Mouse (Mus musculus) myocyte (in vitro differentiated cells): Measurements from ENCODE around the gene Ptchd4.

Experiments used
- E2F4 ChIP-seq: IDR thresholded peaks from one replicate; pipeline ENCODE4 v1.6.1; 2011; ENCODE audit warnings: mild to moderate bottlenecking, control low read depth, moderate library complexity; ENCODE audit not compliant: insufficient read depth
- MYOD1 ChIP-seq, 3 experiments: IDR thresholded peaks; one replicate each; pipeline ENCODE4 v1.6.1; 2011; ENCODE audit warnings: control low read depth in 2 of 3, low read depth in 2 of 3, mild to moderate bottlenecking in 2 of 3, moderate library complexity in 1 of 3; ENCODE audit not compliant: insufficient read length in 2 of 3, control insufficient read depth in 1 of 3
- POLR2A ChIP-seq: IDR thresholded peaks from one replicate; pipeline ENCODE4 v1.6.1; 2011; ENCODE audit warnings: low read depth, mild to moderate bottlenecking, control low read depth, moderate library complexity; ENCODE audit not compliant: insufficient read length
- POLR2AphosphoS2 ChIP-seq: IDR thresholded peaks from one replicate; pipeline ENCODE4 v1.6.1; 2011; ENCODE audit warnings: low read depth, control low read depth; ENCODE audit not compliant: insufficient read length
- REST ChIP-seq: IDR thresholded peaks from one replicate; pipeline ENCODE4 v1.6.1; 2011; ENCODE audit warnings: mild to moderate bottlenecking, control low read depth, moderate library complexity; ENCODE audit not compliant: insufficient read depth, insufficient read length
- SRF ChIP-seq: IDR thresholded peaks from one replicate; pipeline ENCODE4 v1.6.1; 2011; ENCODE audit warnings: low read depth; ENCODE audit not compliant: control insufficient read depth, insufficient read length
- TCF12 ChIP-seq: IDR thresholded peaks from one replicate; pipeline ENCODE4 v1.6.1; 2011; ENCODE audit warnings: mild to moderate bottlenecking, control low read depth; ENCODE audit not compliant: poor library complexity, insufficient read depth, severe bottlenecking
- TCF3 ChIP-seq: IDR thresholded peaks from one replicate; pipeline ENCODE4 v1.6.1; 2011; ENCODE audit warnings: low read depth, control low read depth; ENCODE audit not compliant: insufficient read length
- USF1 ChIP-seq: IDR thresholded peaks from one replicate; pipeline ENCODE4 v1.6.1; 2011; ENCODE audit warnings: low read depth, mild to moderate bottlenecking, control low read depth, moderate library complexity

- no peak for TF ChIP-seq POLR2A
- no peak for TF ChIP-seq SRF
- no peak for TF ChIP-seq POLR2AphosphoS2
- no peak for TF ChIP-seq TCF3
- no peak for TF ChIP-seq MYOD1 (IDR thresholded peaks at IDR 0.05; ENCODE audit: control insufficient read depth in 1 of 3, insufficient read length in 2 of 3, low read depth in 2 of 3)
- no peak for TF ChIP-seq E2F4
- no peak for TF ChIP-seq REST
- no peak for TF ChIP-seq TCF12
- TF ChIP-seq USF1, result no peak
Observed at GRCm38 (mm10) chr17:42310136-42310535, 5.6 kb upstream of the Ptchd4 start.
